Mouse (Mus musculus) heart, embryonic 14.5 days (tissue): Measurements from ENCODE around the gene Surf1. TPM values are rescaled to one million over a fixed set of nuclear protein-coding genes. Genes with fewer than 3 reads are reported as not detected.

Experiments
- ATAC-seq: fragments of 200-750 bp; cut with Nextera tagmentation; 2 replicates; pipeline ENCODE4 v1.8.0; 2017; ENCODE audit warnings: low read depth, moderate TSS enrichment; ENCODE audit not compliant: insufficient number of reproducible peaks, insufficient read depth, low FRiP score
- H3K27ac ChIP-seq, 2 experiments: fragments of 200-500 bp in 1 of 2; fragments of 300-500 bp in 1 of 2; sonication (generic) in 1 of 2; replicated peaks in 1 of 2; 2 replicates each; pipeline ENCODE4 v1.5.1; 2012 to 2014; ENCODE audit warnings: low read depth in 2 of 2, low read length in 2 of 2, control low read depth in 1 of 2, mild to moderate bottlenecking in 1 of 2, mixed read lengths in 1 of 2; ENCODE audit not compliant: control insufficient read depth in 1 of 2, insufficient read depth in 1 of 2
- H3K27me3 ChIP-seq: fragments of 300-500 bp; sonication (generic); 2 replicates; pipeline ENCODE4 v1.6.1; 2014; ENCODE audit warnings: mild to moderate bottlenecking, low read length, control low read depth; ENCODE audit not compliant: control insufficient read depth, insufficient read depth
- H3K36me3 ChIP-seq: fragments of 300-500 bp; sonication (generic); 2 replicates; pipeline ENCODE4 v1.6.1; 2014; ENCODE audit warnings: mild to moderate bottlenecking, control low read depth, low read length, mixed read lengths; ENCODE audit not compliant: control insufficient read depth, insufficient read depth
- H3K4me1 ChIP-seq, 2 experiments: fragments of 200-500 bp in 1 of 2; fragments of 300-500 bp in 1 of 2; sonication (generic) in 1 of 2; 2 replicates each; pipeline ENCODE4 v1.6.1; 2012 to 2014; ENCODE audit warnings: low read length in 2 of 2, control low read depth in 1 of 2, mixed read lengths in 1 of 2; ENCODE audit not compliant: control insufficient read depth in 2 of 2, insufficient read depth in 2 of 2
- H3K4me2 ChIP-seq: fragments of 300-500 bp; sonication (generic); 2 replicates; pipeline ENCODE4 v1.6.1; 2014; ENCODE audit warnings: mild to moderate bottlenecking, low read length
- H3K4me3 ChIP-seq, 2 experiments: fragments of 200-500 bp in 1 of 2; fragments of 300-500 bp in 1 of 2; sonication (generic) in 1 of 2; 2 replicates each; pipeline ENCODE4 v1.5.1; 2012 to 2014; ENCODE audit warnings: low read length in 2 of 2, mild to moderate bottlenecking in 2 of 2, control low read depth in 1 of 2, low read depth in 1 of 2, moderate library complexity in 1 of 2; ENCODE audit not compliant: control insufficient read depth in 1 of 2, insufficient read depth in 1 of 2
- H3K9ac ChIP-seq: fragments of 300-500 bp; sonication (generic); 2 replicates; pipeline ENCODE4 v1.6.1; 2014; ENCODE audit warnings: mild to moderate bottlenecking, low read length
- H3K9me3 ChIP-seq: fragments of 300-500 bp; sonication (generic); 2 replicates; pipeline ENCODE4 v1.6.1; 2016; ENCODE audit warnings: low read length, control low read depth; ENCODE audit not compliant: control insufficient read depth
- whole genome bisulfite sequencing: fragments of 180-500 bp; shearing (Covaris S2); extraction: QIAGEN DNeasy Blood & Tissue Kit; methylation state at CpG from one replicate; pipeline ENCODE4 v1.1.7; 2014; 5-methylcytosine and 5-hydroxymethylcytosine counted together
- polyA plus RNA-seq: library from polyadenylated mRNA; unstranded; fragments of >200 nt; fragmentation: Nextera tagmentation; extraction: Ambion mirVana; gene quantifications from 2 replicates; pipeline ENCODE4 v1.2.1, GENCODE M21; 2014

The Surf1 gene
- polyA plus RNA-seq, 1 experiment from 2014 or later = 48.4 TPM

DNA sequence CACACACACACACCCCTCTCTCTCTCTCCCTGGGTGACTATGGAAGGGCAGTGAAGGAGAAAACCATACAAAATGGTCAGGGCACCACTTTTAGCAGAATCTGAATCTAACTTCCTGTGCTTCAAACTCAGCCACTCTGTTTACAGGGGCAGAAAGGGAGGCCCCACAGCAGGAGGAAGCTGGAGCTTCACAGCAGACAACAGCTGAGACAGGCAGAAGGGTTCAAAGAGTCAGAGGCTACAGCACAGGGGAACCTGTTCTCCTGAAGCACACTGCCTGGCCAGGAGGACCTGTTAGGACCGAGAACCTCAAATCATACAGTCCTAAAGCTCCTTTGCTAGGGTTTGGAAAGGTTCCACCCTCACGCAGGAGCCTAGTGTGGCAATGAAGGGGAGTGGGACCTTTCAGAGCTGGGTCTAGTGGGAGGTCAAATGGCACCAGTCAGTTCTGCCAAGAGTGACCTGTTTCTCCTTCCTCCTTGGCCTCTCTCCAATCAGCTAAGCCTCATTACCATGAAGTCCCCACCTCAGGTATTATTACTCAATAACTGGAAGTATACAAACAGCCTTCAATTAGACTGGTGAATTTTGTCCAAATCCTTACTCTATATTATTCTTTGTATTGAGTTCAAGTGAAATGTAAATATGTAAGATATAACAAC lies 38.5 kb upstream of the Surf1 start:
- peaks cover 96% of the 10 kb centered on the region for H3K36me3 ChIP-seq
- H3K27ac ChIP-seq = no peak overlapping the region
- WGBS = 86% methylated on average over 2 of the region's 2 CpGs
- no peak for ATAC-seq
- H3K27me3 ChIP-seq = no peaks in the 10 kb centered on the region
- H3K4me2 ChIP-seq = no peak overlapping the region
- H3K9ac ChIP-seq = no peak overlapping the region
- H3K4me1 ChIP-seq = no peaks in the 10 kb centered on the region
- no peak overlapping the region for H3K4me3 ChIP-seq
- no peaks in the 10 kb centered on the region for H3K9me3 ChIP-seq

DNA sequence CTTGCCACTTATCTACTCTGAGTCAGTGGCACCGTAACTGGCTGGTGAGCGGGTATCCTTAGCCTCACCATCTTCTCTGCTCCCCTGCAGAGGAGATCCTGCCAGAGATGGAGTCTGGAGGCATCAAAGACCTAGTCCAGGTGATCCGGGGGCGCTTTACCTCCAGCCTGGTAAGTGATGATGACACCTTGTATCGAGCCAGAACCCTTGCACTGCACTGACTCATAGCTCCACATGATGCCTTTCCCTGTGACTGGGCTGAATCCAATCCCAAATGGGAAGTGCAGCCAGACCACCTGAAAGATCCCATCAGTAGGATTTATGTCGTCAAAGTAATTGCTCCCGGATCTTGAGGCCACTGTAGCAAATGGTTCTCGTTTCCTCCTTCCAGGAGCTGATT lies 36.5 kb upstream of the Surf1 start:
- Histone ChIP-seq H3K4me1 (no peaks in the 10 kb centered on the region), H3K27me3 (no peaks in the 10 kb centered on the region), H3K36me3 (peaks cover 92% of the 10 kb centered on the region), H3K4me3 (no peak overlapping the region), H3K9ac (no peak overlapping the region), H3K27ac (no peak overlapping the region), H3K9me3 (no peaks in the 10 kb centered on the region), H3K4me2 (no peak overlapping the region)
- ATAC-seq = no peak
- 82% methylated on average over 8 of the region's 8 CpGs for WGBS

DNA sequence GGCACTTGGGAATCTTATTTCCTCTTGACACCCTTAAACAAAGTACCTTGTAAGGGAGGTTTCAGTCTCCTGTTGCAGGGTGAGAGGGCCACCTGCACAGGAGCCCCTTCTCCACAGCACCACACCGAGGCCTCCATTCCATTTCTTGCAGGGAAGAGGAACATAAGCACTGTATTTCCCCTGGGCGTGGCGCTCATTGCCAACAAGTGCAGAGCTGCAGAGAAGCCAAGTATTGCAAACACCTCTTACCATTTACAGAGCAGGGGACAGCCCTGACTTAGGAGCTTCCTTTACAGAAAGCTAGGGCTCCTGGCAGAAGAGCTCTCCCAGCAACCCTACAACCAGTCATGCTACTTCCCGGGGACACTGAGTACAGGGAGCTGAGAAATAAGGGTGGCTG lies 35.9 kb upstream of the Surf1 start:
- ATAC-seq = no peak
- Histone ChIP-seq H3K27ac (no peak overlapping the region), H3K9ac (no peak overlapping the region), H3K4me3 (no peak overlapping the region), H3K27me3 (no peaks in the 10 kb centered on the region), H3K36me3 (peaks cover 87% of the 10 kb centered on the region), H3K4me2 (no peak overlapping the region), H3K4me1 (no peaks in the 10 kb centered on the region), H3K9me3 (no peaks in the 10 kb centered on the region)
- 90% methylated on average over 4 of the region's 4 CpGs for WGBS

DNA sequence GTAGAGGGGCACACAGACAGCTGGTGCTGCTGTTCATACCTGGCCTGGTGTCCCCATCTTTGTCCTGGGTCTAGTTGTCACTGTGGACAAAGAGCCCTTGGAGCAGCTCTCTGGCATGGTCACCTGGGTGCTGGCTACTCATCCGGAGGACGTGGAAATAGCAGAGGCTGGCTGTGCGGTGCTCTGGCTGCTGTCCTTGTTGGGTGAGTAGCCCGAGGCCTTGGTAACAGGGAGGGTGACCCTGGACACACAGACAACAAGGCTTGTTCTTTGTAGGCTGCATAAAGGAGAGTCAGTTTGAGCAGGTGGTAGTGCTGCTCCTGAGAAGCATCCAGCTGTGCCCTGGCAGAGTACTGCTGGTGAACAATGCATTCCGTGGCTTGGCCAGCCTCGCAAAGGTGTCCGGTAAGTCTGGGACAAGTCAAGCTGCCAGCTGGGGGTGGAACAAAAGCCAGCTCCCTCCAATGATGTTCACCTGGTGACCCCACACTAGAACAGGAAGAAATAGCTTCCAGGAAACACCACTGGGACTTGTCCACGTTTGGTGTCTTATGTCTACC lies 35.1 kb upstream of the Surf1 start:
- ATAC-seq = no peak
- no peak overlapping the region for H3K27ac ChIP-seq
- 89% methylated on average over 8 of the region's 8 CpGs for WGBS
- no peak overlapping the region for H3K4me3 ChIP-seq
- H3K9ac ChIP-seq = no peak overlapping the region
- no peaks in the 10 kb centered on the region for H3K27me3 ChIP-seq
- H3K9me3 ChIP-seq = no peaks in the 10 kb centered on the region
- peaks cover 79% of the 10 kb centered on the region for H3K36me3 ChIP-seq
- no peak overlapping the region for H3K4me2 ChIP-seq
- H3K4me1 ChIP-seq = no peaks in the 10 kb centered on the region

DNA sequence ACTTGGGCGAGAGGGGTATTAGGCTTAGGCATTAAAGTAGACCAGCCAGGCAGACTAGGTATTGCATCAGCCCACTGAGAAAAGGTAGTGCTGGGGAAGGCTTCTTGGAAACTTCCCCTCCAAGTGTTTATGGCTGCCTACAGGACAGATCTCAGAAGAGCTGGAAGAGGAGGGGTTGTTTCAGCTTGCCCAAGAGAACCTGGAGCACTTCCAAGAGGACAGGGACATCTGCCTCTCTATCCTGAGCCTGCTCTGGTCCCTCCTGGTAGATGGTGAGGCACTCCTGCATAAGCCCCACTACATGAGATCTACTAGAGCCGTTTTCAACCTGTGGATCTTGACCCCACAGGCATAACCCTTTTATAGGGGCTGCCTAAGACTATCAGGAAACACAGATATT lies 34.1 kb upstream of the Surf1 start:
- no peak overlapping the region for H3K27ac ChIP-seq
- WGBS = 81% methylated on average over 2 of the region's 2 CpGs

DNA sequence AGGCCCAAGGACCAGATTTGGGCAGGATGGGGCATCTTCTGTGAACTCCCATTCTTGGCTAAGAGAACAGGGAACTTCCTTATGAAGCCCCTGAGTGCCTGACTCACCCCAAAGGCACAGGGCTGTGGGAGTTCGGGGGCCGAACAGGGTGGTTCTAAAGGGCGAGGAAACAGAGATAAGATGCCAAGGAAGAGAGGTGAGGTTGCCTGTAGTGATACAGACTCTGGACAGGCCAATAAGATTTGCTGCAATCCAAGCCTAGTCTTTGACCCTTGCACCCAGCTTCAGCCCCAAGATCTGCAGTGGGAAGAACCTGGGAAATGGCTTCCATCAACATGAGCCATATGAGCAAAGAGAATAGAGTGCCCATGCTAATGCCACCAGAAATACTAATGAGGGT lies 26.9 kb upstream of the Surf1 start:
- WGBS = 71% methylated on average over 3 of the region's 3 CpGs

More for the DNA sequence above, 34.1 kb upstream of the Surf1 start:
- no peak overlapping the region for H3K9ac ChIP-seq
- H3K4me3 ChIP-seq = no peak overlapping the region
- no peak overlapping the region for H3K4me2 ChIP-seq
- H3K27me3 ChIP-seq = no peaks in the 10 kb centered on the region
- H3K9me3 ChIP-seq = no peaks in the 10 kb centered on the region
- H3K36me3 ChIP-seq = peaks cover 69% of the 10 kb centered on the region
- H3K4me1 ChIP-seq = no peaks in the 10 kb centered on the region
- no peak for ATAC-seq

DNA sequence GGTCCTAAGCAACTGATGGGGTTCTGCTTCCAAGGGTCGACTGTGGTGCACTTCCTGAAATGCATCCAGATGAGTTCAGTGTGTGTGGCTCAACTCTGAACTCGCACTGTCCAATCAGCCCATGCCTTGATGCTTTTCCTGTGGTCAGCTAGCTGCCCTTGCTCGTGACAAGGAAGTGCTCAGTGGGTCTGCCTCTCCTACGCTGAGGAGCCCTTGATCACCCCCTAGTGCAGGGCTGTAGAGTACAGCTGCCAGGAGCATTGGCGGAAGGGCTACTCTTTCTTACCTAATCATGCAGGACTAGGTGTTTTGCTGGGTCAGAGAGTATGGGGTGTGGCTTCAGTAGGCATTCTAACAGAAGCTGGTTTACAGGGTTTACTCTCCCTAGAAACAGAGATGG lies 25.2 kb upstream of the Surf1 start:
- Histone ChIP-seq H3K9ac (no peak overlapping the region), H3K4me1 (no peaks in the 10 kb centered on the region), H3K4me2 (no peak overlapping the region), H3K36me3 (no peaks in the 10 kb centered on the region), H3K27me3 (no peaks in the 10 kb centered on the region), H3K4me3 (no peak overlapping the region), H3K27ac (no peak overlapping the region), H3K9me3 (no peaks in the 10 kb centered on the region)
- WGBS = 35% methylated on average over 5 of the region's 5 CpGs
- no peak for ATAC-seq

More for the DNA sequence above, 26.9 kb upstream of the Surf1 start:
- no peaks in the 10 kb centered on the region for H3K27me3 ChIP-seq
- no peak overlapping the region for H3K4me3 ChIP-seq
- no peak overlapping the region for H3K4me2 ChIP-seq
- H3K9ac ChIP-seq = no peak overlapping the region
- H3K4me1 ChIP-seq = no peaks in the 10 kb centered on the region
- 0 out of 2 replicates have a peak, but pooled peaks cover 3% of the 10 kb centered on the region for H3K36me3 ChIP-seq
- H3K27ac ChIP-seq = no peak overlapping the region
- no peaks in the 10 kb centered on the region for H3K9me3 ChIP-seq
- no peak for ATAC-seq

DNA sequence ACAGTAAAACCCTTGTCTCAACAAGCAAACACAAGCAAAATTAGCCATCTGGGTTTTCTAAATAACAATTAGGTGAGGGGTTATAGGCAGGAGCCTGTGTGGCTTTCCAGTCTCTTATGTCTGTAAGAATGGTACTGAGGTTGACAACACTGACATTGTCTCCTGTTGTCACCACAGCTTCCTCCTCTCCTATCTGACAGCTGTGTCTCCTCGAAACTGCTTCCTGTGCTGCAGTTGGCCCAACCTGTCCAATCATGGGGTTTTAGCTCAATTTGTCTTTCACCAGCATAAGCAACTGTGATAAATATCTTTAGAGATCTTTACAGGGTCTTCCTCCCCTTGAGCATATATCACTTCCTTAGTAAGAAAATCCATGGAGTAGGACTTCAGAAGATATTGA lies 20.1 kb upstream of the Surf1 start:
- Histone ChIP-seq H3K36me3 (peaks cover 6% of the 10 kb centered on the region), H3K4me3 (no peak overlapping the region), H3K9ac (no peak overlapping the region), H3K27me3 (no peaks in the 10 kb centered on the region), H3K4me1 (peaks cover 4 to 12% of the 10 kb centered on the region in 2 experiments), H3K4me2 (no peak overlapping the region), H3K27ac (no peak overlapping the region), H3K9me3 (no peaks in the 10 kb centered on the region)
- ATAC-seq = no peak
- 59% methylated on average over 1 of the region's 1 CpGs for WGBS
